Mouse (Mus musculus): ENCODE data around the gene Rhov. TPM values are rescaled to one million over a fixed set of nuclear protein-coding genes. Genes with fewer than 3 reads are reported as not detected.

The Rhov gene
- polyA plus RNA-seq, 1 experiment from 2014 or later: 2.7 TPM

DNA sequence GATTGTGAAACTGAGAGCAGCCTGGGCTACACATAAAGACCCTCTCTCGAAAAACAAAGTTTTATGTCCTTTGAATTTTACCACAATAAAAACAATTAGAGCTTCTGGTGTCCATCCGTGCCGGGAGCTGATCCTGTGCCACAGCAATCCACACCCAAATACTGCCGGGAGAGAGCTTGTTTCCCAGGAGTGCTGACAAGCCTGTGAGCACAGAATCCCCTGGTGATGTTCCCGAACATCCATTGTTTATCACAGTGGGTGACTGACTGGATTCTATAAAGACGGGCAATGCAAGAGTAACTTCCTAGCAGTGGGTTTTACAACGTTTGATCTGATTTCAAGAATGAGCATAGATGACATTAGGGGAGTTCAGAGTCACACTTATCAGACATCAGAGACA lies 16.1 kb downstream of the Rhov start:
- no peak overlapping the region for H3K9ac ChIP-seq (ENCODE audit: low read length)
- H3K4me1 ChIP-seq (ENCODE audit: control insufficient read depth, insufficient read depth, low read length): no peaks in the 10 kb centered on the region
- H3K4me3 ChIP-seq (ENCODE audit: low read depth, low read length): no peak overlapping the region
- WGBS: 27% methylated on average over 7 of the region's 7 CpGs
- H3K36me3 ChIP-seq (ENCODE audit: control insufficient read depth, insufficient read depth, low read length): no peaks in the 10 kb centered on the region
- DNase-seq (ENCODE audit: low spot score) (no peak), ATAC-seq (ENCODE audit: insufficient number of reproducible peaks, low FRiP score, low TSS enrichment, low read depth) (no peak)
- no peak overlapping the region for H3K27ac ChIP-seq (replicated peaks; ENCODE audit: low read depth, low read length)
- H3K4me2 ChIP-seq (ENCODE audit: low read depth, severe bottlenecking): no peak overlapping the region
- peaks cover 7% of the 10 kb centered on the region; the same call in 1 of the 2 replicates for H3K27me3 ChIP-seq (ENCODE audit: control insufficient read depth, insufficient read depth, low read length)
- no peaks in the 10 kb centered on the region for H3K9me3 ChIP-seq (ENCODE audit: control insufficient read depth, low read length)

- Histone ChIP-seq H3K4me3 (ENCODE audit: low read depth, low read length) (no peak overlapping the region), H3K9me3 (ENCODE audit: control insufficient read depth, low read length) (no peaks in the 10 kb centered on the region), H3K9ac (ENCODE audit: low read length) (no peak overlapping the region), H3K27me3 (ENCODE audit: control insufficient read depth, insufficient read depth, low read length) (peaks cover 7% of the 10 kb centered on the region; the same call in 1 of the 2 replicates), H3K27ac (replicated peaks; ENCODE audit: low read depth, low read length) (no peak overlapping the region), H3K36me3 (ENCODE audit: control insufficient read depth, insufficient read depth, low read length) (no peaks in the 10 kb centered on the region), H3K4me1 (ENCODE audit: control insufficient read depth, insufficient read depth, low read length) (0 out of 2 replicates have a peak, but pooled peaks cover 2% of the 10 kb centered on the region), H3K4me2 (ENCODE audit: low read depth, severe bottlenecking) (no peak overlapping the region)
- WGBS: 15% methylated on average over 11 of the region's 11 CpGs
- DNase-seq (ENCODE audit: low spot score) (peak; percentile 93), ATAC-seq (ENCODE audit: insufficient number of reproducible peaks, low FRiP score, low TSS enrichment, low read depth) (peak; percentile 52)
These were observed 20.1 kb downstream of the Rhov start for GRCm38 (mm10) chr2:119250826-119251478.

DNA sequence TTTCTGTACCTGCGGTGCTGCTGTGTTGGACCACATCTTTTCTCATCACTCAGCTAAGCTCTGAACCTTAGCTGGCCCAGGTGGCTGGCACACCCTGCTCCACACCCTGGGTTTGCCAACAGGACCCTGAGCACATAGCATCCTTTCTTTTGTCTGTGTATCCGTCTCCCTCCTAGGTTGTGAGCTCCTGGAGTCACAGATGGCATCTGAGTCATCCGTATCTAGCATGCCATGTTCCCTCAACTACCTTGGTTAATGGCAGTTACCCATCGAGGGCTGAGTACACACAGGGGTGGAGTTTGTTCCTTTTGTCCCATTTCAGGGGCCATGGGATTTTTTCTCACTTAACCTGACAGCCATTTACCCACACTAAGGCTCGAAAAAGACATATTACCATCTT lies 20.7 kb downstream of the Rhov start:
- no peaks in the 10 kb centered on the region for H3K36me3 ChIP-seq (ENCODE audit: control insufficient read depth, insufficient read depth, low read length)
- DNase-seq (ENCODE audit: low spot score) (no peak), ATAC-seq (ENCODE audit: insufficient number of reproducible peaks, low FRiP score, low TSS enrichment, low read depth) (no peak)
- H3K27me3 ChIP-seq (ENCODE audit: control insufficient read depth, insufficient read depth, low read length): peaks cover 6% of the 10 kb centered on the region; the same call in 1 of the 2 replicates
- H3K9me3 ChIP-seq (ENCODE audit: control insufficient read depth, low read length): no peaks in the 10 kb centered on the region
- H3K4me2 ChIP-seq (ENCODE audit: low read depth, severe bottlenecking): no peak overlapping the region
- 0 out of 2 replicates have a peak, but pooled peaks cover 2% of the 10 kb centered on the region for H3K4me1 ChIP-seq (ENCODE audit: control insufficient read depth, insufficient read depth, low read length)
- H3K9ac ChIP-seq (ENCODE audit: low read length): no peak overlapping the region
- 64% methylated on average over 5 of the region's 5 CpGs for WGBS
- no peak overlapping the region for H3K27ac ChIP-seq (replicated peaks; ENCODE audit: low read depth, low read length)
- no peak overlapping the region for H3K4me3 ChIP-seq (ENCODE audit: low read depth, low read length)

- 79% methylated on average over 4 of the region's 4 CpGs for WGBS
These were observed 21.4 kb downstream of the Rhov start for GRCm38 (mm10) chr2:119249592-119250061.

GRCm38 (mm10) chr2:119247904-119248303 lies 23.2 kb downstream of the Rhov start:
- no peaks in the 10 kb centered on the region for H3K9me3 ChIP-seq (ENCODE audit: control insufficient read depth, low read length)
- no peak overlapping the region for H3K4me2 ChIP-seq (ENCODE audit: low read depth, severe bottlenecking)
- no peak overlapping the region for H3K4me3 ChIP-seq (ENCODE audit: low read depth, low read length)
- H3K27ac ChIP-seq (replicated peaks; ENCODE audit: low read depth, low read length): no peak overlapping the region
- 90% methylated on average over 9 of the region's 9 CpGs for WGBS
- ATAC-seq (ENCODE audit: insufficient number of reproducible peaks, low FRiP score, low TSS enrichment, low read depth): no peak
- H3K36me3 ChIP-seq (ENCODE audit: control insufficient read depth, insufficient read depth, low read length): no peaks in the 10 kb centered on the region
- H3K9ac ChIP-seq (ENCODE audit: low read length): no peak overlapping the region
- DNase-seq (ENCODE audit: low spot score): no peak
- H3K27me3 ChIP-seq (ENCODE audit: control insufficient read depth, insufficient read depth, low read length): no peaks in the 10 kb centered on the region
- H3K4me1 ChIP-seq (ENCODE audit: control insufficient read depth, insufficient read depth, low read length): 0 out of 2 replicates have a peak, but pooled peaks cover 2% of the 10 kb centered on the region

More at GRCm38 (mm10) chr2:119249592-119250061, 21.4 kb downstream of the Rhov start:
- H3K27ac ChIP-seq (replicated peaks; ENCODE audit: low read depth, low read length): no peak overlapping the region
- DNase-seq (ENCODE audit: low spot score) (no peak), ATAC-seq (ENCODE audit: insufficient number of reproducible peaks, low FRiP score, low TSS enrichment, low read depth) (no peak)
- H3K9ac ChIP-seq (ENCODE audit: low read length): no peak overlapping the region
- H3K4me3 ChIP-seq (ENCODE audit: low read depth, low read length): no peak overlapping the region
- 0 out of 2 replicates have a peak, but pooled peaks cover 2% of the 10 kb centered on the region for H3K4me1 ChIP-seq (ENCODE audit: control insufficient read depth, insufficient read depth, low read length)
- no peaks in the 10 kb centered on the region for H3K36me3 ChIP-seq (ENCODE audit: control insufficient read depth, insufficient read depth, low read length)
- no peaks in the 10 kb centered on the region for H3K9me3 ChIP-seq (ENCODE audit: control insufficient read depth, low read length)
- H3K27me3 ChIP-seq (ENCODE audit: control insufficient read depth, insufficient read depth, low read length): 0 out of 2 replicates have a peak, but pooled peaks cover 3% of the 10 kb centered on the region
- H3K4me2 ChIP-seq (ENCODE audit: low read depth, severe bottlenecking): no peak overlapping the region

- Histone ChIP-seq H3K9ac (ENCODE audit: low read length) (no peak overlapping the region), H3K4me2 (ENCODE audit: low read depth, severe bottlenecking) (no peak overlapping the region), H3K4me3 (ENCODE audit: low read depth, low read length) (no peak overlapping the region), H3K27me3 (ENCODE audit: control insufficient read depth, insufficient read depth, low read length) (no peaks in the 10 kb centered on the region), H3K36me3 (ENCODE audit: control insufficient read depth, insufficient read depth, low read length) (no peaks in the 10 kb centered on the region), H3K27ac (replicated peaks; ENCODE audit: low read depth, low read length) (no peak overlapping the region), H3K4me1 (ENCODE audit: control insufficient read depth, insufficient read depth, low read length) (0 out of 2 replicates have a peak, but pooled peaks cover 2% of the 10 kb centered on the region), H3K9me3 (ENCODE audit: control insufficient read depth, low read length) (no peaks in the 10 kb centered on the region)
- ATAC-seq (ENCODE audit: insufficient number of reproducible peaks, low FRiP score, low TSS enrichment, low read depth): no peak
- DNase-seq (ENCODE audit: low spot score): no peak
- 93% methylated on average over 7 of the region's 7 CpGs for WGBS
These were observed 25.8 kb downstream of the Rhov start for GRCm38 (mm10) chr2:119245246-119245645.

- Histone ChIP-seq H3K4me1 (ENCODE audit: control insufficient read depth, insufficient read depth, low read length) (peaks cover 6% of the 10 kb centered on the region; the same call in 1 of the 2 replicates), H3K27ac (replicated peaks; ENCODE audit: low read depth, low read length) (no peak overlapping the region), H3K9me3 (ENCODE audit: control insufficient read depth, low read length) (no peaks in the 10 kb centered on the region), H3K27me3 (ENCODE audit: control insufficient read depth, insufficient read depth, low read length) (peaks cover 24% of the 10 kb centered on the region), H3K9ac (ENCODE audit: low read length) (no peak overlapping the region), H3K4me3 (ENCODE audit: low read depth, low read length) (no peak overlapping the region), H3K4me2 (ENCODE audit: low read depth, severe bottlenecking) (no peak overlapping the region), H3K36me3 (ENCODE audit: control insufficient read depth, insufficient read depth, low read length) (no peaks in the 10 kb centered on the region)
- DNase-seq (ENCODE audit: low spot score): no peak
- no peak for ATAC-seq (ENCODE audit: insufficient number of reproducible peaks, low FRiP score, low TSS enrichment, low read depth)
- WGBS: 87% methylated on average over 9 of the region's 9 CpGs
These were observed 28.5 kb downstream of the Rhov start for GRCm38 (mm10) chr2:119242548-119242947.

DNA sequence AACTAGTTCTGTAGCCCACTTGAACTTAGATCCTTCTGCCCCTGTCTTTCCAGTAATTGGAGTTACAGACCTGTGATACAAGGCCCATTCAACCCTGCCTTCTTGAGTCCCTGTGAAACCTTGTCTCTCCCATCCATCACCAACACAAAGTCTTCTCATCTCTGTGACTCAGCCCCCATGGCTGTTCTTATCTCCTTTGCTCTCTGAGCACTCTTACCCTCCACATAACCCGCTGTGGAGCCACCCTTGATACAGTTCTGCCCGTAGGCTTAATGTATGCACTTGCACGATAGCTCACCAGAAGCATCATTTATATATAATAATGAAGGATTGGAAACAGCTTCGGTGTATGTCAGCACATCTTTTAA lies 30.3 kb downstream of the Rhov start:
- Histone ChIP-seq H3K4me2 (ENCODE audit: low read depth, severe bottlenecking) (no peak overlapping the region), H3K4me1 (ENCODE audit: control insufficient read depth, insufficient read depth, low read length) (peaks cover 11% of the 10 kb centered on the region), H3K27me3 (ENCODE audit: control insufficient read depth, insufficient read depth, low read length) (peaks cover 41% of the 10 kb centered on the region), H3K9ac (ENCODE audit: low read length) (no peak overlapping the region), H3K27ac (replicated peaks; ENCODE audit: low read depth, low read length) (no peak overlapping the region), H3K36me3 (ENCODE audit: control insufficient read depth, insufficient read depth, low read length) (no peaks in the 10 kb centered on the region), H3K4me3 (ENCODE audit: low read depth, low read length) (no peak overlapping the region), H3K9me3 (ENCODE audit: control insufficient read depth, low read length) (no peaks in the 10 kb centered on the region)
- 89% methylated on average over 4 of the region's 4 CpGs for WGBS
- DNase-seq (ENCODE audit: low spot score) (no peak), ATAC-seq (ENCODE audit: insufficient number of reproducible peaks, low FRiP score, low TSS enrichment, low read depth) (no peak)

Measured in limb, embryonic 11.5 days (tissue).